Mouse (Mus musculus) kidney, adult 11 months (tissue): Measurements from ENCODE around the gene Rgs9bp.
"Not testable (repeated sequence)": the region's sequence is repeated elsewhere in the genome, so short reads cannot be mapped to it uniquely, and the experiment has no call there.

ENCODE experiments used
- DNase-seq: peaks from one replicate; pipeline ENCODE4 v3.0.0; 2022

The Rgs9bp gene

GRCm38 (mm10) chr7:35582719-35583118, 2.7 kb downstream of the Rgs9bp start:
- DNase-seq = no peak

- no peak for DNase-seq
Observed at GRCm38 (mm10) chr7:35579849-35580248, 5.5 kb downstream of the Rgs9bp start.

- not testable (repeated sequence) for DNase-seq
Observed at GRCm38 (mm10) chr7:35570883-35571282, 14.5 kb downstream of the Rgs9bp start.

- DNase-seq = not testable (repeated sequence)
Observed at GRCm38 (mm10) chr7:35569724-35570123, 15.7 kb downstream of the Rgs9bp start.

- peak; percentile 54 for DNase-seq
Observed at GRCm38 (mm10) chr7:35565965-35566364, 19.4 kb downstream of the Rgs9bp start.

- DNase-seq = not testable (repeated sequence)
Observed at GRCm38 (mm10) chr7:35564872-35565271, 20.5 kb downstream of the Rgs9bp start.

- DNase-seq = no peak
Observed at GRCm38 (mm10) chr7:35564067-35564865, 21.1 kb downstream of the Rgs9bp start.

GRCm38 (mm10) chr7:35563071-35563470, 22.3 kb downstream of the Rgs9bp start:
- DNase-seq = no peak

- DNase-seq = no peak
Observed at GRCm38 (mm10) chr7:35559838-35560237, 25.5 kb downstream of the Rgs9bp start.

GRCm38 (mm10) chr7:35558681-35559080, 26.7 kb downstream of the Rgs9bp start:
- no peak for DNase-seq

GRCm38 (mm10) chr7:35557577-35557976, 27.8 kb downstream of the Rgs9bp start:
- peak; percentile 23 for DNase-seq

- DNase-seq = no peak
Observed at GRCm38 (mm10) chr7:35556905-35557304, 28.5 kb downstream of the Rgs9bp start.

- no peak for DNase-seq
Observed at GRCm38 (mm10) chr7:35556205-35556603, 29.2 kb downstream of the Rgs9bp start, which contains the start of gene Nudt19. Gene Nudt19 (minus strand): TSS chr7:35556304.

- peak; percentile 92 for DNase-seq
Observed at GRCm38 (mm10) chr7:35555224-35556204, 29.9 kb downstream of the Rgs9bp start.

- DNase-seq = peak; percentile 15
Observed at GRCm38 (mm10) chr7:35554605-35555175, 30.7 kb downstream of the Rgs9bp start.

GRCm38 (mm10) chr7:35553751-35554604, 31.4 kb downstream of the Rgs9bp start:
- DNase-seq = peak; percentile 21

- DNase-seq = peak; percentile 55
Observed at GRCm38 (mm10) chr7:35545881-35546280, 39.5 kb downstream of the Rgs9bp start.

GRCm38 (mm10) chr7:35537562-35537961, 47.8 kb downstream of the Rgs9bp start, which contains the start of gene Tdrd12:
Gene Tdrd12 (minus strand): TSS chr7:35537745.
- DNase-seq = no peak

- DNase-seq = no peak
Observed at GRCm38 (mm10) chr7:35535750-35536512, 49.5 kb downstream of the Rgs9bp start.

GRCm38 (mm10) chr7:35530544-35530943, 54.8 kb downstream of the Rgs9bp start:
- not testable (repeated sequence) for DNase-seq

- DNase-seq = no peak
Observed at GRCm38 (mm10) chr7:35530026-35530425, 55.4 kb downstream of the Rgs9bp start.
